Mouse (Mus musculus) heart, embryonic 13.5 days (tissue): ENCODE measurements at regions not wholly inside any gene's neighbourhood (a gene's known extent, or its start where the extent isn't known, plus 50 kb on each side); places are given as distances from the start of the nearest gene placed in this dataset.

Source experiments
- ATAC-seq: fragments of 200-750 bp; cut with Nextera tagmentation; 2 replicates; pipeline ENCODE4 v1.8.0; 2017; ENCODE audit warnings: moderate TSS enrichment; ENCODE audit not compliant: insufficient number of reproducible peaks, low FRiP score, low TSS enrichment; ENCODE audit errors: extremely low read depth
- H3K27ac ChIP-seq: fragments of 300-500 bp; sonication (generic); replicated peaks from 2 replicates; pipeline ENCODE4 v1.5.1; 2015; ENCODE audit warnings: moderate library complexity, mild to moderate bottlenecking, inconsistent platforms
- H3K27me3 ChIP-seq: fragments of 300-500 bp; sonication (generic); replicated peaks from 2 replicates; pipeline ENCODE4 v1.6.1; 2015; ENCODE audit warnings: mild to moderate bottlenecking, inconsistent platforms
- H3K36me3 ChIP-seq: fragments of 300-500 bp; sonication (generic); 2 replicates; pipeline ENCODE4 v1.6.1; 2015; ENCODE audit warnings: mild to moderate bottlenecking, inconsistent platforms
- H3K4me1 ChIP-seq: fragments of 300-500 bp; sonication (generic); 2 replicates; pipeline ENCODE4 v1.6.1; 2015; ENCODE audit warnings: inconsistent platforms
- H3K4me2 ChIP-seq: fragments of 300-500 bp; sonication (generic); 2 replicates; pipeline ENCODE4 v1.6.1; 2015; ENCODE audit warnings: inconsistent platforms, mild to moderate bottlenecking, moderate library complexity
- H3K4me3 ChIP-seq: fragments of 300-500 bp; sonication (generic); 2 replicates; pipeline ENCODE4 v1.5.1; 2015; ENCODE audit warnings: moderate library complexity, mild to moderate bottlenecking, inconsistent platforms
- H3K9ac ChIP-seq: fragments of 300-500 bp; sonication (generic); 2 replicates; pipeline ENCODE4 v1.6.1; 2015; ENCODE audit warnings: inconsistent platforms, mild to moderate bottlenecking, moderate library complexity
- H3K9me3 ChIP-seq: fragments of 300-500 bp; sonication (generic); 2 replicates; pipeline ENCODE4 v1.6.1; 2016; ENCODE audit warnings: inconsistent platforms
- WGBS: fragments of 180-500 bp; shearing (Covaris S2); methylation state at CpG from one replicate; pipeline ENCODE4 v1.1.7; 2015; ENCODE audit warnings: mixed read lengths; 5-methylcytosine and 5-hydroxymethylcytosine counted together

DNA sequence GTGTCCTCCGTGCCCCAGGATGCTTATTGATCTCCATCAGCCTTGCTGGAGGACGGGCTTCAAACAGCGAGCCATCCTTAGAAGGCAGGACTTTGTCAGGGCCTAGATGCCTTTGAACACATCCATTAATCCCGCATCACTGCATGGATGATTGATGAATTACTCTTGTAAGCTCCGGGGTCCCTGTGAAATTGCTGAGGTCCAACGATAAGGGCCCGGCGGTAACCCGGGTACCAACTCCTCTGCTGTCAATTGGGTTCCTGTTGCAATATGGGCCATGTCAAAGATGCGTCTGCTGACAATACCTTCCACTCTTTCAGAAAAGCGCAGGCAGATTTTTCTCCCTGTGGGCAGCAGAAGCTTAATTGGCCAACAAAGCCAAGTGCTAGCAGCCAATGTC, 297.0 kb downstream of the Pmp22 start:
- H3K9me3 ChIP-seq = no peaks in the 10 kb centered on the region
- no peaks in the 10 kb centered on the region for H3K36me3 ChIP-seq
- WGBS = 57% methylated on average over 11 of the region's 11 CpGs
- ATAC-seq = no peak
- no peak overlapping the region for H3K4me2 ChIP-seq
- H3K4me3 ChIP-seq = no peak overlapping the region
- H3K9ac ChIP-seq = no peak overlapping the region
- H3K27me3 ChIP-seq = no peaks in the 10 kb centered on the region; the same call in 1 of the 2 replicates
- peaks cover 6% of the 10 kb centered on the region; the same call in 1 of the 2 replicates for H3K4me1 ChIP-seq
- H3K27ac ChIP-seq = no peak overlapping the region

- H3K9me3 ChIP-seq = 0 out of 2 replicates have a peak, but pooled peaks cover 6% of the 10 kb centered on the region
- H3K4me3 ChIP-seq = no peak overlapping the region
- H3K9ac ChIP-seq = no peak overlapping the region
- H3K4me2 ChIP-seq = no peak overlapping the region
- peaks cover 15% of the 10 kb centered on the region for H3K4me1 ChIP-seq
- no peak overlapping the region for H3K27ac ChIP-seq
- ATAC-seq = no peak
- 65% methylated on average over 5 of the region's 5 CpGs for WGBS
- H3K27me3 ChIP-seq = no peaks in the 10 kb centered on the region
- no peaks in the 10 kb centered on the region for H3K36me3 ChIP-seq
Measured at GRCm38 (mm10) chr11:63453786-63454185, 325.0 kb downstream of the Pmp22 start.

- Histone ChIP-seq H3K4me1 (peaks cover 15% of the 10 kb centered on the region), H3K27ac (no peak overlapping the region), H3K36me3 (no peaks in the 10 kb centered on the region), H3K9me3 (0 out of 2 replicates have a peak, but pooled peaks cover 6% of the 10 kb centered on the region), H3K4me3 (no peak overlapping the region), H3K27me3 (no peaks in the 10 kb centered on the region), H3K4me2 (no peak overlapping the region), H3K9ac (no peak overlapping the region)
- ATAC-seq = no peak
- WGBS = 42% methylated on average over 17 of the region's 17 CpGs
Measured at GRCm38 (mm10) chr11:63454910-63455531, 326.2 kb downstream of the Pmp22 start.

- 70% methylated on average over 3 of the region's 3 CpGs for WGBS
- no peak overlapping the region for H3K4me2 ChIP-seq
- peaks cover 15% of the 10 kb centered on the region for H3K4me1 ChIP-seq
- H3K27ac ChIP-seq = no peak overlapping the region
- 0 out of 2 replicates have a peak, but pooled peaks cover 6% of the 10 kb centered on the region for H3K9me3 ChIP-seq
- H3K36me3 ChIP-seq = no peaks in the 10 kb centered on the region
- no peak for ATAC-seq
- no peak overlapping the region for H3K9ac ChIP-seq
- H3K4me3 ChIP-seq = no peak overlapping the region
- no peaks in the 10 kb centered on the region for H3K27me3 ChIP-seq
Measured at GRCm38 (mm10) chr11:63456356-63456755, 327.6 kb downstream of the Pmp22 start.

- Histone ChIP-seq H3K27ac (no peak overlapping the region), H3K4me3 (no peak overlapping the region), H3K4me2 (peak overlapping the region; percentile 20; the same call in 1 of the 2 replicates), H3K27me3 (peaks cover 3% of the 10 kb centered on the region; the same call in 1 of the 2 replicates), H3K9me3 (0 out of 2 replicates have a peak, but pooled peaks cover 1% of the 10 kb centered on the region), H3K9ac (no peak overlapping the region), H3K36me3 (no peaks in the 10 kb centered on the region), H3K4me1 (peaks cover 15% of the 10 kb centered on the region)
- ATAC-seq = no peak
- WGBS = 27% methylated on average over 5 of the region's 5 CpGs
Measured at GRCm38 (mm10) chr11:63457250-63457649, 328.5 kb downstream of the Pmp22 start.

- no peaks in the 10 kb centered on the region for H3K9me3 ChIP-seq
- no peak for ATAC-seq
- WGBS = 67% methylated on average over 7 of the region's 7 CpGs
- H3K27me3 ChIP-seq = peaks cover 3% of the 10 kb centered on the region; the same call in 1 of the 2 replicates
- no peak overlapping the region for H3K4me2 ChIP-seq
- H3K4me3 ChIP-seq = no peak overlapping the region
- H3K9ac ChIP-seq = no peak overlapping the region
- no peaks in the 10 kb centered on the region for H3K36me3 ChIP-seq
- peaks cover 15% of the 10 kb centered on the region for H3K4me1 ChIP-seq
- no peak overlapping the region for H3K27ac ChIP-seq
Measured at GRCm38 (mm10) chr11:63460146-63460545, 331.4 kb downstream of the Pmp22 start.

GRCm38 (mm10) chr11:63463797-63464331, 335.1 kb downstream of the Pmp22 start:
- Histone ChIP-seq H3K4me3 (no peak overlapping the region), H3K27me3 (peaks cover 3% of the 10 kb centered on the region; the same call in 1 of the 2 replicates), H3K4me2 (0 out of 2 replicates have a peak overlapping the region, but pooled peaks have one; percentile 4), H3K36me3 (no peaks in the 10 kb centered on the region), H3K4me1 (no peaks in the 10 kb centered on the region), H3K27ac (no peak overlapping the region), H3K9ac (no peak overlapping the region), H3K9me3 (no peaks in the 10 kb centered on the region)
- 66% methylated on average over 18 of the region's 18 CpGs for WGBS
- no peak for ATAC-seq

DNA sequence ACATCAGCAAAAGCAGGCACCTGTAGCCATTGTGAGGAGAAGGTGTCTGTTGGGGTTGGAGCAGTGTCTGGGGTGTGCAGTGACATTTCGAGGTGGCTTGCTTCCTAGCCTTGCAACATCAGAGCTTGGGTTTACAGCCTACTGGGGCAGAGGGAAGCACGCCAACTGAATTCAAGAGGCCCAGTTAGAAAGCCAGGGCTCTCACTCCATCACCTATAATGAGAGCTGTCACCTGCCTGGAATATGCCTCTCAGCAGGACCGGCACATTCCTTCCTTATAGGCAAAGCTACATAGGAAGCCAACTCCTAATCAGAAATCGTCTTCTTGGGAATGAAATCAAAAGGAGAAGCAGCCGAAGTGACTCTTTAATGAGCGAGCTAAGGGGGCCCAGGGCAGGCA, 337.2 kb downstream of the Pmp22 start:
- no peak for ATAC-seq
- no peaks in the 10 kb centered on the region for H3K9me3 ChIP-seq
- peaks cover 3% of the 10 kb centered on the region; the same call in 1 of the 2 replicates for H3K27me3 ChIP-seq
- no peak overlapping the region for H3K27ac ChIP-seq
- whole genome bisulfite sequencing = 71% methylated on average over 6 of the region's 6 CpGs
- no peaks in the 10 kb centered on the region for H3K4me1 ChIP-seq
- no peaks in the 10 kb centered on the region for H3K36me3 ChIP-seq
- H3K4me2 ChIP-seq = no peak overlapping the region
- no peak overlapping the region for H3K4me3 ChIP-seq
- no peak overlapping the region for H3K9ac ChIP-seq

- no peak for ATAC-seq
- WGBS = 68% methylated on average over 2 of the region's 2 CpGs
- no peaks in the 10 kb centered on the region for H3K9me3 ChIP-seq
Measured at GRCm38 (mm10) chr11:63466541-63466940, 337.8 kb downstream of the Pmp22 start.

DNA sequence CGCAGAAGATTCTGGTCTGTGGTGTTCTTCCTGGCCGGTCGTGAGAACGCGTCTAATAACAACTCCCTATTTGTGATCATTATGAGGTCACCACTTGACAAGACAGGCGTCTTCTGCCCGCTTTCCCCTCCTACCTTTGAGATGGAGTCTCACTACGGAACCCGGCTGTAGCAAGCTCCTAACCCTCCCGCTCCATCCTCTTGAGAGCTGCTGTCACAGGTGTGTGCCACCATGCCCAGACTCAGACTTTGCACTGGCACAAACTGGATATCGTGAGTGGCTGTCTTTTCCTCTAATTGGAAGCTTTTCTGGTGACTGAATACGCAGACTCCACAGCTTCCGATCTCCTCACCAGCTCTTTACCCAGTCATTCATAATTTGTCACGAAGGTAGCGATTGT, 346.0 kb downstream of the Pmp22 start:
- Histone ChIP-seq H3K27ac (no peak overlapping the region), H3K27me3 (no peaks in the 10 kb centered on the region), H3K4me2 (no peak overlapping the region), H3K4me1 (no peaks in the 10 kb centered on the region), H3K36me3 (no peaks in the 10 kb centered on the region), H3K9ac (no peak overlapping the region), H3K9me3 (0 out of 2 replicates have a peak, but pooled peaks cover 5% of the 10 kb centered on the region), H3K4me3 (no peak overlapping the region)
- ATAC-seq = no peak
- WGBS = 88% methylated on average over 15 of the region's 15 CpGs

More at GRCm38 (mm10) chr11:63466541-63466940, 337.8 kb downstream of the Pmp22 start:
- no peak overlapping the region for H3K9ac ChIP-seq
- H3K4me1 ChIP-seq = no peaks in the 10 kb centered on the region
- H3K4me2 ChIP-seq = no peak overlapping the region
- peaks cover 3% of the 10 kb centered on the region; the same call in 1 of the 2 replicates for H3K27me3 ChIP-seq
- H3K4me3 ChIP-seq = no peak overlapping the region
- no peaks in the 10 kb centered on the region for H3K36me3 ChIP-seq
- H3K27ac ChIP-seq = no peak overlapping the region

- H3K27ac ChIP-seq = no peak overlapping the region
- WGBS = 70% methylated on average over 7 of the region's 7 CpGs
- no peak overlapping the region for H3K4me3 ChIP-seq
- no peak overlapping the region for H3K4me2 ChIP-seq
- H3K9ac ChIP-seq = no peak overlapping the region
- no peaks in the 10 kb centered on the region for H3K36me3 ChIP-seq
- no peak for ATAC-seq
- H3K27me3 ChIP-seq = 0 out of 2 replicates have a peak, but pooled peaks cover 4% of the 10 kb centered on the region
- H3K9me3 ChIP-seq = peaks cover 13% of the 10 kb centered on the region
- no peaks in the 10 kb centered on the region for H3K4me1 ChIP-seq
Measured at GRCm38 (mm10) chr11:63481676-63482310, 353.0 kb downstream of the Pmp22 start.
